Mouse (Mus musculus): Measurements from ENCODE around the gene Rhbdl1.
A peak's percentile ranks its signal among the peaks of the same experiment; 100 is the strongest.

DNA sequence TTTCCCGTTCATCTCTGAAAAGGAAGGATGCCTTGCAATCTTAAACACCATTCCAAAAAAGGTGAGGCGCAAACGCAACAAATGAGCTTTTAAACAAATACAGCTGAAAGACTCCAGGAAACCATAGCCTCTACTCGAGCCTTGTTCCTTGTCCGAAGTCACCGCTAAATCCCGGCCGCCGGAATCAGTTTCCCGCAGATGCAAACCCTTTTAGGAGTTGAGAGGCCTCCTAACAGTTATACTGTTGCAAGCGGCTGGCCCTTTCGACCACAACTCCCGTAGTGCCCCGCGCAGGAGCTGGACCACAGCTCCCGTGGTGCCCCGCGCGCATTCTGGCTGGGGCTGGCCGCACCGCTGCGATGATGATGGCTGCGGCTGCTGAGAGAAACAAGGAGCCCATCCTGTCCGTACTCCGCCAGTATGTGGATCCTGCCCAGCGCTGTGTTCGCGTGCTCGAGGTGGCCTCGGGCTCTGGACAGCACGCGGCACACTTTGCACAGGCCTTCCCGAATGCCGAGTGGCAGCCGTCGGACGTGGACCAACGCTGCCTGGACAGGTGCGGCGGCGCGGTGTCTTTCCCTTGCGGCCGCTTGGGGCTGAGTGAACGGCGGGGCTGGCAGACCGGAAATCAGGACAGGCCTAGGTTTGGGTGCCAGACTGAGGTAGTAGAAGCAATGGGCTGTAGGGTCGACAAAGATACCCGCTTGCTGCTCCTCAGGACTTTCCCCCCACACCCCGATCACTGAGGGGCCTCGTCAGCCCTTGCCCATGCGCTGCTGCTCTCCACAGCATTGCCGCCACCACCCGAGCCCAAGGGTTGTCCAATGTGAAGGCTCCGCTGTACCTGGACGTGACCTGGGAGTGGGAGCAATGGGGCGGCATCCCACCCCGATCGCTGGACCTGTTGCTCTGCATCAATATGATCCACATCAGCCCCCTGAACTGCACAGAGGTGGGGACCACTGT lies 38.4 kb upstream of the Rhbdl1 start:
- peak; percentile 90 for TF ChIP-seq POLR2A (IDR thresholded peaks at IDR 0.05; ENCODE audit: insufficient read depth, low read length)
- no peak for TF ChIP-seq CTCF (IDR thresholded peaks at IDR 0.05; ENCODE audit: low read depth, low read length)

Data from ES-Bruce4 (cell line).